Mouse (Mus musculus) kidney, adult 2 months (tissue): ENCODE measurements at regions not wholly inside any gene's neighbourhood (a gene's known extent, or its start where the extent isn't known, plus 50 kb on each side); places are given as distances from the start of the nearest gene placed in this dataset.
A peak's percentile ranks its signal among the peaks of the same experiment; 100 is the strongest.

Source experiments
- DNase-seq: peaks from one replicate; pipeline ENCODE4 v3.0.0; 2021
- H3K27ac ChIP-seq: fragments of 200-500 bp; 2 replicates; pipeline ENCODE4 v1.5.1; 2012; ENCODE audit warnings: low read depth, low read length, control low read depth, inconsistent platforms; ENCODE audit not compliant: insufficient read depth
- H3K27me3 ChIP-seq: fragments of 200-500 bp; replicated peaks from 2 replicates; pipeline ENCODE4 v1.6.1; 2012; ENCODE audit warnings: mild to moderate bottlenecking, moderate library complexity, low read length, inconsistent platforms; ENCODE audit not compliant: control insufficient read depth, insufficient read depth
- H3K36me3 ChIP-seq: fragments of 200-500 bp; 2 replicates; pipeline ENCODE4 v1.6.1; 2012; ENCODE audit warnings: mild to moderate bottlenecking, moderate library complexity, low read length, inconsistent platforms; ENCODE audit not compliant: control insufficient read depth, insufficient read depth
- H3K4me1 ChIP-seq: fragments of 200-500 bp; 2 replicates; pipeline ENCODE4 v1.6.1; 2011; ENCODE audit warnings: low read length; ENCODE audit not compliant: control insufficient read depth, insufficient read depth
- H3K4me3 ChIP-seq: fragments of 200-500 bp; 2 replicates; pipeline ENCODE4 v1.5.1; 2011; ENCODE audit warnings: mild to moderate bottlenecking, low read depth, low read length, control low read depth; ENCODE audit not compliant: insufficient read depth
- CTCF ChIP-seq: fragments of 200-500 bp; conservative IDR thresholded peaks from 2 replicates; pipeline ENCODE4 v1.5.1; 2011; ENCODE audit warnings: low read depth, mild to moderate bottlenecking, control low read depth, low read length, moderate library complexity, mixed read lengths; ENCODE audit not compliant: insufficient read depth, insufficient read length
- POLR2A ChIP-seq: fragments of 200-500 bp; IDR thresholded peaks from one replicate; pipeline ENCODE4 v1.6.1; 2011; ENCODE audit warnings: low read depth, low read length, control low read depth
- WGBS: fragments of 180-500 bp; shearing (Covaris S2); methylation state at CpG from one replicate; pipeline ENCODE4 v1.1.7; 2018; 5-methylcytosine and 5-hydroxymethylcytosine counted together

- no peak overlapping the region for H3K27ac ChIP-seq
- DNase-seq = no peak
- TF ChIP-seq POLR2A = no peak
- no peak for TF ChIP-seq CTCF
- no peaks in the 10 kb centered on the region for H3K36me3 ChIP-seq
- H3K4me3 ChIP-seq = no peak overlapping the region
- 0 out of 2 replicates have a peak, but pooled peaks cover 2% of the 10 kb centered on the region for H3K4me1 ChIP-seq
- H3K27me3 ChIP-seq = no peaks in the 10 kb centered on the region; the same call in 1 of the 2 replicates
- 11% methylated on average over 8 of the region's 8 CpGs for WGBS
Measured at GRCm38 (mm10) chr11:35024448-35024847, 96.6 kb upstream of the Slit3 start.

- Histone ChIP-seq H3K27me3 (no peaks in the 10 kb centered on the region; the same call in 1 of the 2 replicates), H3K4me3 (no peak overlapping the region), H3K36me3 (no peaks in the 10 kb centered on the region), H3K4me1 (0 out of 2 replicates have a peak, but pooled peaks cover 2% of the 10 kb centered on the region), H3K27ac (no peak overlapping the region)
- WGBS = 91% methylated on average over 4 of the region's 4 CpGs
- DNase-seq = no peak
- TF ChIP-seq CTCF (no peak), POLR2A (no peak)
Measured at GRCm38 (mm10) chr11:35023813-35024212, 97.2 kb upstream of the Slit3 start.

- DNase-seq = no peak
- H3K36me3 ChIP-seq = no peaks in the 10 kb centered on the region
- no peaks in the 10 kb centered on the region; the same call in 1 of the 2 replicates for H3K27me3 ChIP-seq
- 49% methylated on average over 3 of the region's 3 CpGs for WGBS
- H3K27ac ChIP-seq = no peak overlapping the region
- TF ChIP-seq CTCF = no peak
- TF ChIP-seq POLR2A = no peak
- no peak overlapping the region for H3K4me3 ChIP-seq
- 0 out of 2 replicates have a peak, but pooled peaks cover 2% of the 10 kb centered on the region for H3K4me1 ChIP-seq
Measured at GRCm38 (mm10) chr11:35021990-35022625, 98.9 kb upstream of the Slit3 start.

GRCm38 (mm10) chr11:35016998-35017397, 104.0 kb upstream of the Slit3 start:
- Histone ChIP-seq H3K36me3 (no peaks in the 10 kb centered on the region), H3K27ac (no peak overlapping the region), H3K27me3 (no peaks in the 10 kb centered on the region), H3K4me1 (no peaks in the 10 kb centered on the region), H3K4me3 (no peak overlapping the region)
- DNase-seq = no peak
- 81% methylated on average over 3 of the region's 3 CpGs for WGBS
- TF ChIP-seq CTCF = no peak
- no peak for TF ChIP-seq POLR2A

GRCm38 (mm10) chr11:35011521-35012476, 109.2 kb upstream of the Slit3 start:
- Histone ChIP-seq H3K27ac (no peak overlapping the region), H3K27me3 (no peaks in the 10 kb centered on the region)

GRCm38 (mm10) chr11:35006773-35007567, 114.1 kb upstream of the Slit3 start:
- peak; percentile 45 for DNase-seq
- peak overlapping the region; percentile 19 for H3K4me3 ChIP-seq
- TF ChIP-seq POLR2A (no peak), CTCF (no peak)

More at GRCm38 (mm10) chr11:35011521-35012476, 109.2 kb upstream of the Slit3 start:
- 71% methylated on average over 24 of the region's 24 CpGs for WGBS
- no peaks in the 10 kb centered on the region for H3K36me3 ChIP-seq
- no peak for DNase-seq
- TF ChIP-seq CTCF (no peak), POLR2A (no peak)
- H3K4me3 ChIP-seq = no peak overlapping the region
- 0 out of 2 replicates have a peak, but pooled peaks cover under 1% of the 10 kb centered on the region for H3K4me1 ChIP-seq

GRCm38 (mm10) chr11:35005143-35005542, 115.9 kb upstream of the Slit3 start:
- no peak for TF ChIP-seq CTCF
- TF ChIP-seq POLR2A = no peak
- Histone ChIP-seq H3K4me1 (0 out of 2 replicates have a peak, but pooled peaks cover 4% of the 10 kb centered on the region), H3K27me3 (no peaks in the 10 kb centered on the region), H3K36me3 (no peaks in the 10 kb centered on the region), H3K27ac (no peak overlapping the region), H3K4me3 (no peak overlapping the region)
- DNase-seq = no peak
- 89% methylated on average over 3 of the region's 3 CpGs for WGBS

More at GRCm38 (mm10) chr11:35006773-35007567, 114.1 kb upstream of the Slit3 start:
- Histone ChIP-seq H3K27me3 (no peaks in the 10 kb centered on the region), H3K4me1 (0 out of 2 replicates have a peak, but pooled peaks cover 4% of the 10 kb centered on the region), H3K36me3 (no peaks in the 10 kb centered on the region), H3K27ac (0 out of 2 replicates have a peak overlapping the region, but pooled peaks have one; percentile 20)
- WGBS = 18% methylated on average over 20 of the region's 20 CpGs
